Mouse (Mus musculus): ENCODE measurements around the gene Gm35315. TPM values are rescaled to one million over a fixed set of nuclear protein-coding genes. Genes with fewer than 3 reads are reported as not detected.
A peak's percentile ranks its signal among the peaks of the same experiment; 100 is the strongest.

Gm35315 gene
- polyA plus RNA-seq, 1 experiment from 2014 or later: 1.0 TPM

DNA sequence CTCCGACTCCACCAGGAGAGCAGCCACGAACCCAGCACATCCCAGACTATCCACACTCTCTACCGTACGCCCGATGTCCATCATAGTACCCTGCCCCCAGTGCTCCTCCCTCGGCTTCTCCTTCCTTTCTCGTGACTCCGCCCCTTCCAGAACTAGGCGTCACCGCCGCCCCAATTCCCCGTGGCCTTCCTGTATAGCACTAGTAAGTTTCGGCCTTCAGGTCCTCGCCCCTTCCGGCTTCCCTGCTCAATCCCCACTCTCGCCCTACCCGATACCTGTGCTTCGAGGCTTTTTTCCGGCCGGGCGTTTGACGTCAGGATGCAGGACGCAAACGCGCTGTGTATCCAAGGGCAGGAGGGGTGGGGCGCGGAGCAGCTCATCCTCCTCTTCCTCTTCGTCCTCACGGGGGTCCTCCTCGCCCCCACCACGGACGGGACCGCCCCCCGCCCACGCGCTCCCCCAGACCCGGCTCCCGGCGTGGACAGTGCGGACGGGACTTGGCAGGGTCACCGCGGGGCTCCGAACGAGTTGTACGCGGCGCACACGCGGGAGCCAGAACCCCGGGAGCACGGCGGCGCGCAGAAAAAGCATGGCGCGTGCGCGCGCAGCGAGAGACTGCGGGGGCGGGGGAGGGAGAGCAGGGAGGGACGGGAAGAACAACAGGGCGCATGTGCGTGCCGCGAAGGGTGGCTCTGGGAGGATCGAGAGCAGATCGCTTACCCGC, 13.5 kb upstream of the Gm35315 start, which contains the start of gene Gtpbp6:
Gene Gtpbp6, minus strand, starts transcription at position 617 of the 724 bp plus-strand sequence.
- H3K27ac ChIP-seq: peak within 1 kb of the TSS; percentile 99
- peaks cover 48% of the 10 kb centered on the region for H3K36me3 ChIP-seq
- H3K9ac ChIP-seq: peak within 1 kb of the TSS; percentile 83
- H3K4me3 ChIP-seq: peak within 1 kb of the TSS; percentile 77
- 0 out of 2 replicates have a peak, but pooled peaks cover 5% of the 10 kb centered on the region for H3K9me3 ChIP-seq
- no peaks in the 10 kb centered on the region for H3K27me3 ChIP-seq
- H3K4me1 ChIP-seq: peaks cover 16% of the 10 kb centered on the region
- peak within 1 kb of the TSS; percentile 92 for H3K4me2 ChIP-seq (replicated peaks)
- WGBS: under 1% methylated on average over 71 of the region's 71 CpGs
- ATAC-seq (ENCODE audit: low FRiP score, low read depth): peak; percentile 91

DNA sequence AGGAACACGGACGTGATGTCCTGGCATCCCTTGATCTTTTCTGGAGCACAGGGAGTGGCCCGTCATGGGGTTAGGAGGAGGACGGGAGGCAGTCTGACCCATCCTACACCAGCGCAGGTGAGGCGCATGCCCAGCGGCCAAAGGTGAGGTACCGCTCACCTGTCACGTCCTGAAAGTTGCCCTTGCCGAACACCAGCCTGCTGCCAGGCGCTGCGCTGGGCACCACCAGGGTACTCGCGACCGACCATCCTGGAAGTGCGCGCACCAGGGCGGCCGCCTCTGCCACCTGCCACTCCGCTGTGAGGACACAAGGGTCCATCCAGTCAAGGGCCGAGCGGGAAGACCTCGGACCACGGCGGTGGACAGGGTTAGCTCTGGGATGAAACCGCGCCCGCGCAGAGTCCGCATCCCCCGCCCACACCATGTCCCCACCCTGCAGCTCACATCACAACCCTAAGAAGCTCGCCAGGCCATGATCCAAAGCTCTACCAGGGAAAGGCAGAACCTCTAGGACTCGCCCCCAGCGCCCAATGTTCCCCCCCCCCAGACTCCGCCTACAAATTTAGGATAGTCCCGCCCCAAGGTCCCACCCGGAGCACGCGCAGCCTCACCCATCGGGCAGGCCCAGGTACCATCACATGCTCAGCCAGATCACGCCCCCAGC, 12.8 kb upstream of the Gm35315 start:
- Histone ChIP-seq H3K4me3 (peak overlapping the region; percentile 77), H3K27ac (peak overlapping the region; percentile 99), H3K9ac (peak overlapping the region; percentile 83), H3K9me3 (0 out of 2 replicates have a peak, but pooled peaks cover 5% of the 10 kb centered on the region), H3K27me3 (peaks cover under 1% of the 10 kb centered on the region; the same call in 1 of the 2 replicates), H3K4me2 (replicated peaks) (peak overlapping the region; percentile 92), H3K4me1 (peaks cover 17% of the 10 kb centered on the region), H3K36me3 (peaks cover 49% of the 10 kb centered on the region)
- no peak; the same call in 1 of the 2 replicates for ATAC-seq (ENCODE audit: low FRiP score, low read depth)
- 16% methylated on average over 41 of the region's 41 CpGs for WGBS

- peak overlapping the region; percentile 77 for H3K4me3 ChIP-seq
- peaks cover 8% of the 10 kb centered on the region for H3K27me3 ChIP-seq
- peaks cover 46% of the 10 kb centered on the region for H3K36me3 ChIP-seq
- 93% methylated on average over 26 of the region's 26 CpGs for WGBS
- no peak overlapping the region for H3K27ac ChIP-seq
- H3K4me2 ChIP-seq (replicated peaks): peak overlapping the region; percentile 92
- no peak for ATAC-seq (ENCODE audit: low FRiP score, low read depth)
- peak overlapping the region; percentile 83; the same call in 1 of the 2 replicates for H3K9ac ChIP-seq
- H3K4me1 ChIP-seq: peaks cover 25% of the 10 kb centered on the region
- H3K9me3 ChIP-seq: 0 out of 2 replicates have a peak, but pooled peaks cover 5% of the 10 kb centered on the region
Measured at GRCm38 (mm10) chr5:110106140-110106871, 12.1 kb upstream of the Gm35315 start.

- no peak overlapping the region for H3K9ac ChIP-seq
- H3K27me3 ChIP-seq: peaks cover 12% of the 10 kb centered on the region
- H3K4me1 ChIP-seq: peaks cover 26% of the 10 kb centered on the region
- WGBS: 94% methylated on average over 36 of the region's 36 CpGs
- 0 out of 2 replicates have a peak, but pooled peaks cover 5% of the 10 kb centered on the region for H3K9me3 ChIP-seq
- peaks cover 46% of the 10 kb centered on the region for H3K36me3 ChIP-seq
- H3K27ac ChIP-seq: no peak overlapping the region
- H3K4me3 ChIP-seq: no peak overlapping the region
- H3K4me2 ChIP-seq (replicated peaks): no peak overlapping the region
- ATAC-seq (ENCODE audit: low FRiP score, low read depth): no peak
Measured at GRCm38 (mm10) chr5:110104616-110105380, 10.6 kb upstream of the Gm35315 start.

DNA sequence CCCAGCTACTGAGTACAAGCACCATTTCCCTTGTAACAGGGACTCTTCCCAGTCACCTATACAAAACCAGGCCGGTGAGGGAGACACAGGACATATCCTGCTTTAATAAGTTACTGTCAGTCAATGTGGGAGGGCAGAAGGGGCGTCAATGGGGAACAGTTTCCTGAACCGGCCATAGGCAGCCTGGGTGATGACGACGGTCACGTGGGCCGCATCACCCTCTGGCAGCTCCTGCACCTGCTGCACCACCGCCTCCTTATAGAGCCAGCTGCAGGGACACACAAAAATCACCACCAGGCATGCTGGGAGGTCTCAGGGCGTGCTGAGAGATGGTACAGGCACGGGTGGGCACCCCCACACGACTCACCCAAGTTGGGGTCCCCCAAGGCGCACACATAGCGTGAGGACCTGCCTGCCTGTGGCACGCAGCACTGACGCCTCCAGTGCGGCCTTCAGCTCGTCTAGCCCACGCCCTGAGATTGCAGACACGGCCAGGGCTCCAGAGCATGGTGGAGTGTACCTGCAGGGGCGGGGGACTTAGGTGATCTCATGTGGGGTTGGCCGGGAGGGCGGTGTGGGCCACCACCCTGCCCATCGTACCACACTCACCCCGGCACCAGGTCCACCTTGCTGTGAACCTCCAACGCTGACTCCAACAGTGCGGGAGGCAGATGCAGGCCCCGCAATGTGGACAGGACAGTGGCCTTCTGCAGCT, 9.8 kb upstream of the Gm35315 start:
- Histone ChIP-seq H3K27me3 (peaks cover 12% of the 10 kb centered on the region), H3K9me3 (0 out of 2 replicates have a peak, but pooled peaks cover 2% of the 10 kb centered on the region), H3K36me3 (peaks cover 46% of the 10 kb centered on the region), H3K4me2 (replicated peaks) (no peak overlapping the region), H3K27ac (no peak overlapping the region), H3K4me3 (no peak overlapping the region), H3K9ac (no peak overlapping the region), H3K4me1 (peaks cover 26% of the 10 kb centered on the region)
- WGBS: 96% methylated on average over 27 of the region's 27 CpGs
- no peak for ATAC-seq (ENCODE audit: low FRiP score, low read depth)

- Histone ChIP-seq H3K4me3 (no peak overlapping the region), H3K27me3 (peaks cover 12% of the 10 kb centered on the region), H3K9me3 (no peaks in the 10 kb centered on the region), H3K4me2 (replicated peaks) (no peak overlapping the region), H3K4me1 (peaks cover 26% of the 10 kb centered on the region), H3K36me3 (peaks cover 46% of the 10 kb centered on the region), H3K9ac (no peak overlapping the region), H3K27ac (no peak overlapping the region)
- ATAC-seq (ENCODE audit: low FRiP score, low read depth): no peak
- WGBS: 94% methylated on average over 19 of the region's 19 CpGs
Measured at GRCm38 (mm10) chr5:110102853-110103625, 8.8 kb upstream of the Gm35315 start.

DNA sequence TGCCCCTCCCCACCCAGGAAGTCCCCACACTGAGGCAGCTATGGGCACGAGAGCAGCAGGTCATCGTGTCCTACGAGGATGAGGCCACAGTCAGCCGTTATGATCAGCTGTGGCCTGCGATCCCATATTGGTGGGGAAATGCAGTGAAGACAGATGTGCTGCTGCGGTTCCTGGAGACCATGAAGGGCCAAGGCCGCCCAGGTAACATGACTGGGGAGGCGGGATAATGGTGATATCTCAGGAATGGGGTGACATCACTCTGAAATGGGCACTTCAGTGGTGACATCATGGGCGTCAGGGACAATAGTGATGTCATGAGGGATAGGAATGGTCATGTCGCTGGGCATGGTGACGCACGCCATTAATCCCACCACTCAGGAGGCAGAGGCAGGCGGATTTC, 8.2 kb upstream of the Gm35315 start:
- Histone ChIP-seq H3K9ac (no peak overlapping the region), H3K9me3 (no peaks in the 10 kb centered on the region), H3K36me3 (peaks cover 46% of the 10 kb centered on the region), H3K4me1 (peaks cover 26% of the 10 kb centered on the region), H3K27ac (no peak overlapping the region), H3K27me3 (peaks cover 12% of the 10 kb centered on the region), H3K4me2 (replicated peaks) (peak overlapping the region; percentile 76), H3K4me3 (no peak overlapping the region; the same call in 1 of the 2 replicates)
- ATAC-seq (ENCODE audit: low FRiP score, low read depth): no peak
- 88% methylated on average over 13 of the region's 13 CpGs for WGBS

DNA sequence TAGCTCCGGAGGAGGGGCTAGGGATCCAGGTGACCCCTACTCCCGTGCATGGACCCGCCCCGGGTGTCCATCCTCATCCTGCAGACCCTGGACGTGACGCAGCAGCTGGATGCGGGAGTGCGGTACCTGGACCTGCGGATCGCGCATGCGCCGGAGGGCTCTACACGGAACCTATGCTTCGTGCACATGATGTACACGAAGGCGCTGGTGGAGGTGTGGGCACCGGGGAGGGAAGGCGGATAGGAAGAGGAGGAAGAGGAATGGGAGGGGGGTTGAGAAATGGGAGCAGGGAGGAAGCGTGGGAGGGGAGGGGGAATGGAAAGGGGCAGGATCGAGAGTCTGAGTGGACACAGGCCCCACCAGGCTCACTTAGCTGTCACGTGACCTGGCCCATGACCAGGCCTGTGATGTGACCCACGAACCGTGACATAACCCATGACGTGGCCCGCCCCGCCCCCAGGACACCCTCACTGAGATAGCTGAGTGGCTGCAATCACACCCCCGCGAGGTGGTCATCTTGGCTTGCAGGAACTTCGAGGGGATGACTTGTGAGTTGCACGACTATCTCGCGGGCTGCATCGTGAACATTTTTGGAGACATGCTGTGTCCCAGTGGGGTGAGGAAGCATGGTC, 7.6 kb upstream of the Gm35315 start:
- H3K4me1 ChIP-seq: peaks cover 24% of the 10 kb centered on the region
- H3K9ac ChIP-seq: peak overlapping the region; percentile 14; the same call in 1 of the 2 replicates
- WGBS: 9% methylated on average over 34 of the region's 34 CpGs
- H3K4me3 ChIP-seq: peak overlapping the region; percentile 42
- H3K27ac ChIP-seq: no peak overlapping the region
- no peaks in the 10 kb centered on the region for H3K9me3 ChIP-seq
- H3K4me2 ChIP-seq (replicated peaks): peak overlapping the region; percentile 76
- H3K36me3 ChIP-seq: peaks cover 45% of the 10 kb centered on the region
- 0 out of 2 replicates have a peak, but pooled peaks have one; percentile 13 for ATAC-seq (ENCODE audit: low FRiP score, low read depth)
- H3K27me3 ChIP-seq: peaks cover 12% of the 10 kb centered on the region

- WGBS: 2% methylated on average over 36 of the region's 37 CpGs
- peaks cover 38% of the 10 kb centered on the region for H3K36me3 ChIP-seq
- no peaks in the 10 kb centered on the region for H3K9me3 ChIP-seq
- H3K4me3 ChIP-seq: peak overlapping the region; percentile 42
- H3K9ac ChIP-seq: peak overlapping the region; percentile 35; the same call in 1 of the 2 replicates
- peak; percentile 13 for ATAC-seq (ENCODE audit: low FRiP score, low read depth)
- no peak overlapping the region for H3K27ac ChIP-seq
- H3K4me2 ChIP-seq (replicated peaks): peak overlapping the region; percentile 76
- H3K4me1 ChIP-seq: peaks cover 17% of the 10 kb centered on the region
- H3K27me3 ChIP-seq: peaks cover 12% of the 10 kb centered on the region
Measured at GRCm38 (mm10) chr5:110100921-110101631, 6.9 kb upstream of the Gm35315 start.

Measured in limb, embryonic 13.5 days (tissue).